Mouse (Mus musculus) yolk sac, embryonic 10.5 days (tissue): Measurements from ENCODE around the gene Cdk2ap2.

Experiments used
- DNase-seq: peaks from one replicate; pipeline ENCODE4 v3.0.0-alpha.2; 2017; ENCODE audit warnings: low spot score

Gene Cdk2ap2

DNA sequence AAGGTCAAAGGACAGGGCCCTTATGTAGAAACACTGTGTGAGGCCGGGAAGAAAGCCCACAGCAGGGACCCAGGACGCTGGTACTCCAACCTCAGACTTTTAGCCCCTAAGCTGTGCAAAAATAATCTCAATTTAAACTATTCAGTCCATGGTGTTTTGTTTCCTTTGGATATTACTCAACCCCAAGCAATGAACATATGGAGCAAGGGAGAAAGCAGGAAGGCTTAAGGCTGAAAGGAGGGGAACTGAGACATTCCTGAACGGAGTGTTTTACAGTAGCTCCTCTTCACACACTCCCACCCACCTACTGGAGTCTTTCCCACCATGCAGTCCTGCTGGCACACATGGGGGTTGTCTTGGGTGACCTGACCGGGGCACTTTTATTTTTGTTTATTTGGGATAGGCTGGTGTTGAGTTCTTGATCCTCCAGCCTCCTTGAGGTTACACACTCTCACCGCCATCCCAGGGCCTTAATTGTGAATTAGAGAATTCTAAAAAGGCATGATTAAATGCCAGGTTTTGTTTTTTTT, 2.1 kb upstream of the Cdk2ap2 start:
- DNase-seq, result no peak

DNA sequence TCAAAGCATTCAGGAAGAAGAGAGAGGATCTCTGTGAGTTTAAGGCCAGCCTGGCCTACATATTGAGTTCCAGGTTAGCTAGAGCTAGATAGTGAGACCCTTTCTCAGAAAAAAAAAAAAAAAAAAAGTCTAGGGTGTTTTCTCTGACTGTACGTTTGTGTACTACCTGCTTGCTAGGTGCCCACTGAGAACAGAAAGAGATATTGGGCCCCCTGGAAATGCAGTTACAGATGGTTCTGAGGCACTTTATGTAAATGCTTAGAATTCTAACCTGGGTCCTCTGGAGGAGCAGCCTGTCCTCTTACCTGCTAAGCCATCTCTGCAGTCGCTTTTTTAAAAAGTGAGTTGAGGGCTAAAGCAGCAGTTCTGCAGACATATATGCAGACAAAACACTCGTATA, 1.2 kb upstream of the Cdk2ap2 start:
- DNase-seq, result no peak

DNA sequence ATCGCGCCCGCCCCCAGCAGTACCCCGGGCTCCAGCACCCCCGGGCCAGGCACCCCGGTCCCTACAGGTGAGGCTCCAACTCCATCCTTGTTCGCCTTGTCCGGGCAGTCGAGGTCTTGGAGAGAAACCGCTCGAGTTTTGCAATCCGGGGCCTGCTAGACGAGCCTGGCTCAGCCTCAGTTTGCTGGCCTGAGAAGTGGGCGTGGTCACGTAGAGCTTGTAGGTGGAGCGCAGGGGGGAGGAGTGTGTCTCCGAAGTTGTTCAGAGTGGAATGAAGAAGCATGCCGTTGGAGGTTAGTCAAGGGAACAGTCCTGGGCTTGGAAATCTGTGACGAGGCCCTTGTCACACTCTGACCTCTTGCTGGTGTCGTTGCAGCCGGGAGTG, 451 bp downstream of the Cdk2ap2 start:
- DNase-seq, result peak; percentile 92

GRCm38 (mm10) chr19:4098426-4098825, 1.4 kb downstream of the Cdk2ap2 start:
- DNase-seq, result no peak

- peak; percentile 80 for DNase-seq
Measured at GRCm38 (mm10) chr19:4099056-4099455, 2.1 kb downstream of the Cdk2ap2 start.

- peak; percentile 73 for DNase-seq
Measured at GRCm38 (mm10) chr19:4099837-4100717, 3.1 kb downstream of the Cdk2ap2 start, which contains the start of gene Pitpnm1. Pitpnm1 (plus strand) TSS chr19:4099998.

DNA sequence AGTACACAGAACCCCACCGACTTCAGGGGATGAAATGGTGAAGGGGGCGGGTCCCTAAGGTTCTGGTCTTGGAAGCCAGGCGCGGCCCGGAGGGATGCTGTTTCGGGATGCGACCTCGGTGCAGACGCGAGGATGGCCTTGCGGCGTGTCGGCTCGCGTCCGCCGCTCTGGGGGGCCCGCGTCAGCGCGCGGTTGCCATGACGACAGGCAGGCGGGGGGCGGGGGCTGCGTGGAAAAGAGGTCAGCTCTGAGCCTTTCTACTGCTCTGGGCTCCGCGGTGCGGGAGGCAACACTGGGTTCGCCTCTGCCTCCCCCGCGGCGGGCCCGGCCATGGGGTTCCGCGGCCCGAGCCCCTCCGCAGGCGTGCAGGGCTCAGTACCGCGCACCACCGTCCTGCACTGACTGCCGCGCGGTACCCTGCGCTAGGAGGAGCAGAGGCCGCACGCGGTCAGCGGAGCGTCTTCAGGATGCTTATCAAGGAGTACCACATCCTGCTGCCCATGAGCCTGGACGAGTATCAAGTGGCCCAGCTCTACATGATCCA, 3.8 kb downstream of the Cdk2ap2 start:
- DNase-seq, result no peak

- no peak for DNase-seq
Measured at GRCm38 (mm10) chr19:4101466-4101865, 4.5 kb downstream of the Cdk2ap2 start.

DNA sequence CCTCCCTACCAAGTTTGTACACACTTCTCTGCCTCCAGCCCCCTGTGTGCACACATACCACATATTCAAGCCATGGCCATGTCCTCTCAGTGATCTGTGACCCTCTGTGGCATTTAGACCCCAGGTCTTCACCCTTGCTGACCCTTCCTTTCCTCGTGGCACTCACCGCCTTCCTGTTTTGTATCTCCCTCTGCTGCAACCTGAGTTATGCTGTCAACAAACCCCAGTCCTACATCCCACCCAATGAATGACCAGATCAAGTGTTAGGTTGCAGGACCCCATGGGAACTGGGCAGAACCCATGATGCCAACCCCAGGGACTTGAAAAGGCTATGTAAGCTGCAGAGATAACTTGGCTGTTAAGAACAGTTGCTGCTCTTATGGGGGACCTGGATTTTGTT, 5.1 kb downstream of the Cdk2ap2 start:
- DNase-seq, result no peak

DNA sequence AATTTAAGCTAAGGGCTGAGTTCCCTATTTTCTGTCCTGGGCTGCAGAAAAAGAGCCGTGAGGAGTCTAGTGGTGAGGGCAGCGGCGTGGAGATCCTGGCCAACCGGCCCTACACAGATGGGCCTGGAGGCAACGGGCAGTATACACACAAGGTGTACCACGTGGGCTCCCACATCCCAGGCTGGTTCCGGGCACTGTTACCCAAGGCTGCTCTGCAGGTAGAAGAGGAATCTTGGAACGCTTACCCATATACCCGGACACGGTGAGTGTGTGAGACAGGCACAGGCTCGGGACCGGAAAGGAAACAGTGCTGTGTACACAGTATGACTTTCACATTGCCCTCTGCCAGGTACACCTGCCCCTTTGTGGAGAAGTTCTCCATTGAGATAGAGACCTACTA, 5.6 kb downstream of the Cdk2ap2 start:
- no peak for DNase-seq

- no peak for DNase-seq
Measured at GRCm38 (mm10) chr19:4103294-4103693, 6.3 kb downstream of the Cdk2ap2 start.

- DNase-seq, result no peak
Measured at GRCm38 (mm10) chr19:4103792-4104191, 6.8 kb downstream of the Cdk2ap2 start.

DNA sequence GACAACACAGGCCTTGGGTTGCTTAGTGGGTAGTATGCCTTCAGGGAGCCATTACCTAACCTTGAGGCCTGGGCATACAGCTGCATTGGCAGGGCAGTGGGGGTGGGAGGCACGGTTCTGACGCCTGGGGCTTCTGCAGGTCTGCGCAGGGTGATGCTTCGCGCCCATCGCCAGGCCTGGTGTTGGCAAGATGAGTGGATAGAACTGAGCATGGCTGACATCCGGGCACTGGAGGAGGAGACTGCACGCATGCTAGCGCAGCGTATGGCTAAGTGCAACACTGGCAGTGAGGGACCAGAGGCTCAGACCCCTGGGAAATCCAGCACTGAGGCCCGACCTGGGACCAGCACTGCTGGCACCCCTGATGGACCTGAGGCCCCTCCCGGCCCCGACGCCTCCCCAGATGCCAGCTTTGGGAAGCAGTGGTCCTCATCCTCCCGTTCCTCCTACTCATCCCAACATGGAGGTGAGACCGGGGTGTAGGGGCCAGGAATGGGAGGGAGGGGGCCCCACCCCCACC, 7.8 kb downstream of the Cdk2ap2 start:
- DNase-seq, result no peak

- DNase-seq, result no peak
Measured at GRCm38 (mm10) chr19:4106654-4107053, 9.7 kb downstream of the Cdk2ap2 start.

GRCm38 (mm10) chr19:4108535-4108934, 11.6 kb downstream of the Cdk2ap2 start:
- no peak for DNase-seq

- DNase-seq, result no peak
Measured at GRCm38 (mm10) chr19:4112063-4112960, 15.3 kb downstream of the Cdk2ap2 start.

DNA sequence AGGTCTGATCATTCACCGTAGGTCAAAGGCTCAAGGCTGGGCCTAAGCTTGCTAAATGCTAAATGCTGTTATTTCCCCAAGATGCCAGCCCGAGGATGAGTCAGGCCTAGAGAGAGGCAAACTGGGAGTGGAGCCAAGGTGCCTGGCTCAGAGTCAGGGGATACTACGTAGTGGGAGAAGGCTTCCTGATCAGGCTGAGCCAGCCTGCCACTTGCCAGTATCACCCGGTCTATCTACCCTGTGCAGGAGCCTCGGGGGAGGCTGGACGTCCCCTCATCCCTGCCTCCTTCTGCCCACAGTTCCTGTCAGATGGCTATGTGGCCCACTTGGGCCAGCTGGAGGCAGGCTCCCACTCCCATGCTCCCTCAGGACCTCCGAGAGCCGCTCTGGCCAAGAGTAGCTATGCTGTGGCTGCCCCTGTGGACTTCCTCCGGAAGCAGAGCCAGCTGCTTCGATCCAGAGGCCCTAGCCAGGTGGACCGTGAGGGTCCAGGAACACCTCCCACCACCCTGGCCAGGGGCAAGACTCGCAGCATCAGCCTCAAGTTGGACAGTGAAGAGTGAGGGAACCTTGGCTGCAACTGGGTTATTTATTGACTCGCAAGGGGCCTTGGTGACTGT, 16.3 kb downstream of the Cdk2ap2 start:
- DNase-seq, result no peak

DNA sequence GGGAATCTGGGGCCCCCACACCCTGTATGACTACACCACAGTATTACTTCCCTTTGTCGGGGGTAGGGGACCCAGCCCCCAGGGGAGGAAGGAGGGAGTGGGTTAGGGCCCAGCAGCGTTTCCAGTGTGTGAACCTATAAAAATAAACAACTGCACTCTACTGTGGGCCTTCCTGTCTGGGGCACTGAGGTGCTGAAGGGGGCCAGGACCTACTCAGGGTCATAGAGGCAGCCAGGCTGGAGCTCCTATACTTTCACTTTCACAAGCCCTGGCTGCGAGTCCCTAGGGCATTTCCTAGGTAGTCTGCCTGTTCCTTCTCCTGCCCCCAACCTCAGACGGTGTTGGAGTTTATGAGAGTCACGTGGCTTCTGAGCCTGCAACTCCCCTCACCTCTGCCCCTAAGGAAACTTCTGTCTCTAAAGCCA, 16.8 kb downstream of the Cdk2ap2 start:
- DNase-seq, result peak; percentile 48

DNA sequence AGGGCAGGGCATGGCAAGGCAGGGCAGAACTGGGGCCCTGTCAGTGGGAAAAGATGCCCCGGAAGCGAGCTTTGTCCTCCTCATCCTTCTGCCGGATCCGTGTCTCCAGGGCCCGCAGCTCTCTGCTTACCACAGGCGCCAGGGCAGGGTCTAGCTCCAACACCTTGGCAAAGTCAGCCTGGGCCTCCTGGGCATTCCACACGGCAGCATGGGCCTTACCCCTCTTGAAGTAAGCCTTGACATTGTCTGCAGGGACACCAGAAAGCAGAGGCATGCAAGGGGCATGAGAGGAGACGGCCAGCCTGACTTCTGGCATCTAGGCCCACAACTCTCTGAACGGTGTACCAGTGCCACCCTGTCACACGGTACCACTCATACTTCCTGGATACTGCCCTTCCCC, 17.6 kb downstream of the Cdk2ap2 start:
- DNase-seq, result no peak

DNA sequence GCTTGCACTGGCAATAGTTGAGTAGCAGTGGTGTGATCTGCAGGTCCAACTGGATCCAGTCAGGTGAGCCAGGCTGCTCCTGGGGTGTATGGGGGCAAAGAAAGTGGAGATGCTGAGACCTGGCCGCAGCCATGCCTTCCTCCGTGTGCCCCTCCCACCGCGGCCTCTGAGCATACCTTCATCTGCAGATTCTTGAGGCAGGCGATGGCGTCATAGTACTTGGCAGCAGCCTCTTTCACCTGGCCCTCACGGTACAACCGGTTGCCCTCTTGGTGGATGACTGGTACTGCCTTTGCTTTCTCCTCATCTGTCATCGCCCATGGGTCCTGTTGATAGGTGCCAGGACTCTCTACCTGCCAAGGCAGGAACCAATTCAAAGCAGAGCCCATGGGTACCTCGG, 18.2 kb downstream of the Cdk2ap2 start:
- DNase-seq, result no peak

DNA sequence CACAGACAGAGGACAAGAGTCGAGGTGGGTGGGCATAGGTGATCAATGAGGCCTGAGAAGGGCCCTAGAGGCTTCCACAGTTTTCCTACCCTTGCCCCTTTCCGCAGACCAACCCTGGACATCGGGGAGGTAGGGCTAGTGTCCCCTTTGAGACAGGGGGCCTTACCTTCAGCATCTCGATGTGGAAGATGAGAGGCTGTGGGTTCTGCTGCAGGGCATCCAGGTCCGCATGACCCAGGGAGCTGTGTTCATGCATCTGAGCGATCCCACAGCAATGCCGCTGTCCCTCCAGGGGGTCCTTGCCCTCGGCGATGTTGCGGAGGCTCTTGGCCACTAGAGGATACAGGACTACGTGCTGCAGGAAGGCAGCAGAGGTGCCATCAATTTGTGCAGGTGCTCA, 18.8 kb downstream of the Cdk2ap2 start:
- DNase-seq, result no peak

GRCm38 (mm10) chr19:4117006-4117405, 20.0 kb downstream of the Cdk2ap2 start:
- no peak for DNase-seq
